Mouse (Mus musculus): Measurements from ENCODE around the gene Dbh. TPM values are rescaled to one million over a fixed set of nuclear protein-coding genes. Genes with fewer than 3 reads are reported as not detected.

Gene Dbh
- polyA plus RNA-seq, 1 experiment from 2014 or later = 5.4 TPM

- Histone ChIP-seq H3K4me2 (replicated peaks) (no peak overlapping the region), H3K4me1 (replicated peaks) (no peaks in the 10 kb centered on the region), H3K4me3 (replicated peaks) (no peak overlapping the region), H3K27me3 (replicated peaks) (no peaks in the 10 kb centered on the region), H3K36me3 (no peaks in the 10 kb centered on the region), H3K9ac (no peak overlapping the region), H3K9me3 (no peaks in the 10 kb centered on the region), H3K27ac (no peak overlapping the region)
- WGBS = 80% methylated on average over 2 of the region's 2 CpGs
- no peak for ATAC-seq
Observed at GRCm38 (mm10) chr2:27174242-27174641, 9.2 kb downstream of the Dbh start.

- WGBS = 73% methylated on average over 10 of the region's 10 CpGs
- no peak for ATAC-seq
- H3K4me1 ChIP-seq (replicated peaks) = no peaks in the 10 kb centered on the region
Observed at GRCm38 (mm10) chr2:27175696-27176267, 10.7 kb downstream of the Dbh start.

GRCm38 (mm10) chr2:27179101-27179500 lies 14.1 kb downstream of the Dbh start:
- WGBS = 63% methylated on average over 8 of the region's 8 CpGs
- ATAC-seq = no peak
- no peaks in the 10 kb centered on the region for H3K27me3 ChIP-seq (replicated peaks)
- H3K27ac ChIP-seq = no peak overlapping the region
- 0 out of 2 replicates have a peak, but pooled peaks cover 5% of the 10 kb centered on the region for H3K4me1 ChIP-seq (replicated peaks)
- no peaks in the 10 kb centered on the region for H3K36me3 ChIP-seq
- H3K4me3 ChIP-seq (replicated peaks) = no peak overlapping the region
- H3K9ac ChIP-seq = no peak overlapping the region
- no peaks in the 10 kb centered on the region for H3K9me3 ChIP-seq
- H3K4me2 ChIP-seq (replicated peaks) = no peak overlapping the region

More at GRCm38 (mm10) chr2:27175696-27176267, 10.7 kb downstream of the Dbh start:
- Histone ChIP-seq H3K4me2 (replicated peaks) (no peak overlapping the region), H3K4me3 (replicated peaks) (no peak overlapping the region), H3K27me3 (replicated peaks) (no peaks in the 10 kb centered on the region), H3K27ac (no peak overlapping the region), H3K9me3 (no peaks in the 10 kb centered on the region), H3K9ac (no peak overlapping the region), H3K36me3 (no peaks in the 10 kb centered on the region)

- Histone ChIP-seq H3K9ac (no peak overlapping the region), H3K27me3 (replicated peaks) (no peaks in the 10 kb centered on the region), H3K4me3 (replicated peaks) (no peak overlapping the region), H3K9me3 (no peaks in the 10 kb centered on the region), H3K27ac (no peak overlapping the region), H3K4me2 (replicated peaks) (no peak overlapping the region), H3K36me3 (no peaks in the 10 kb centered on the region), H3K4me1 (replicated peaks) (0 out of 2 replicates have a peak, but pooled peaks cover 5% of the 10 kb centered on the region)
- ATAC-seq = no peak
- WGBS = 62% methylated on average over 4 of the region's 4 CpGs
Observed at GRCm38 (mm10) chr2:27181907-27182306, 16.9 kb downstream of the Dbh start.

- Histone ChIP-seq H3K4me2 (replicated peaks) (no peak overlapping the region), H3K9me3 (no peaks in the 10 kb centered on the region)
- 37% methylated on average over 12 of the region's 12 CpGs for WGBS
Observed at GRCm38 (mm10) chr2:27183734-27184133, 18.7 kb downstream of the Dbh start.

GRCm38 (mm10) chr2:27187531-27187930 lies 22.5 kb downstream of the Dbh start:
- Histone ChIP-seq H3K27ac (no peak overlapping the region), H3K9ac (no peak overlapping the region), H3K36me3 (no peaks in the 10 kb centered on the region), H3K27me3 (replicated peaks) (no peaks in the 10 kb centered on the region), H3K4me1 (replicated peaks) (0 out of 2 replicates have a peak, but pooled peaks cover 5% of the 10 kb centered on the region), H3K9me3 (no peaks in the 10 kb centered on the region), H3K4me2 (replicated peaks) (no peak overlapping the region), H3K4me3 (replicated peaks) (no peak overlapping the region)
- no peak for ATAC-seq
- WGBS = 81% methylated on average over 6 of the region's 6 CpGs

More at GRCm38 (mm10) chr2:27183734-27184133, 18.7 kb downstream of the Dbh start:
- Histone ChIP-seq H3K36me3 (no peaks in the 10 kb centered on the region), H3K4me3 (replicated peaks) (no peak overlapping the region), H3K27ac (0 out of 2 replicates have a peak overlapping the region, but pooled peaks have one; percentile 17), H3K9ac (0 out of 2 replicates have a peak overlapping the region, but pooled peaks have one; percentile 8), H3K4me1 (replicated peaks) (0 out of 2 replicates have a peak, but pooled peaks cover 5% of the 10 kb centered on the region), H3K27me3 (replicated peaks) (no peaks in the 10 kb centered on the region)
- peak; percentile 75 for ATAC-seq

- Histone ChIP-seq H3K36me3 (no peaks in the 10 kb centered on the region), H3K9me3 (no peaks in the 10 kb centered on the region), H3K9ac (no peak overlapping the region), H3K4me2 (replicated peaks) (no peak overlapping the region), H3K4me1 (replicated peaks) (no peaks in the 10 kb centered on the region), H3K27ac (no peak overlapping the region), H3K4me3 (replicated peaks) (no peak overlapping the region), H3K27me3 (replicated peaks) (no peaks in the 10 kb centered on the region)
- ATAC-seq = no peak
- WGBS = 48% methylated on average over 4 of the region's 4 CpGs
Observed at GRCm38 (mm10) chr2:27189994-27190393, 25.0 kb downstream of the Dbh start.

- WGBS = 49% methylated on average over 5 of the region's 5 CpGs
- no peak overlapping the region for H3K4me2 ChIP-seq (replicated peaks)
- H3K27ac ChIP-seq = no peak overlapping the region
- H3K36me3 ChIP-seq = no peaks in the 10 kb centered on the region
- H3K9ac ChIP-seq = no peak overlapping the region
- no peaks in the 10 kb centered on the region for H3K27me3 ChIP-seq (replicated peaks)
- H3K4me3 ChIP-seq (replicated peaks) = no peak overlapping the region
- no peaks in the 10 kb centered on the region for H3K9me3 ChIP-seq
- peaks cover 2% of the 10 kb centered on the region; the same call in 1 of the 2 replicates for H3K4me1 ChIP-seq (replicated peaks)
- no peak for ATAC-seq
Observed at GRCm38 (mm10) chr2:27198551-27199246, 33.7 kb downstream of the Dbh start.

GRCm38 (mm10) chr2:27200586-27200985 lies 35.6 kb downstream of the Dbh start:
- no peaks in the 10 kb centered on the region for H3K36me3 ChIP-seq
- 79% methylated on average over 1 of the region's 1 CpGs for WGBS
- H3K27me3 ChIP-seq (replicated peaks) = no peaks in the 10 kb centered on the region
- no peak overlapping the region for H3K27ac ChIP-seq
- H3K9ac ChIP-seq = no peak overlapping the region
- ATAC-seq = no peak
- peaks cover 2% of the 10 kb centered on the region; the same call in 1 of the 2 replicates for H3K4me1 ChIP-seq (replicated peaks)
- H3K4me2 ChIP-seq (replicated peaks) = no peak overlapping the region
- H3K4me3 ChIP-seq (replicated peaks) = no peak overlapping the region
- no peaks in the 10 kb centered on the region for H3K9me3 ChIP-seq

- H3K4me3 ChIP-seq (replicated peaks) = no peak overlapping the region
- no peak overlapping the region for H3K27ac ChIP-seq
- H3K4me2 ChIP-seq (replicated peaks) = no peak overlapping the region
- H3K9me3 ChIP-seq = no peaks in the 10 kb centered on the region
- no peak; the same call in 1 of the 2 replicates for ATAC-seq
- WGBS = 77% methylated on average over 10 of the region's 10 CpGs
- no peaks in the 10 kb centered on the region for H3K27me3 ChIP-seq (replicated peaks)
- no peaks in the 10 kb centered on the region for H3K36me3 ChIP-seq
- H3K9ac ChIP-seq = no peak overlapping the region
- peaks cover 13% of the 10 kb centered on the region for H3K4me1 ChIP-seq (replicated peaks)
Observed at GRCm38 (mm10) chr2:27205666-27206065, 40.6 kb downstream of the Dbh start.

- H3K4me3 ChIP-seq (replicated peaks) = no peak overlapping the region
- 63% methylated on average over 15 of the region's 15 CpGs for WGBS
- H3K9ac ChIP-seq = no peak overlapping the region
- H3K4me1 ChIP-seq (replicated peaks) = peaks cover 13% of the 10 kb centered on the region
- no peaks in the 10 kb centered on the region for H3K27me3 ChIP-seq (replicated peaks)
- 0 out of 2 replicates have a peak overlapping the region, but pooled peaks have one; percentile 11 for H3K27ac ChIP-seq
- H3K4me2 ChIP-seq (replicated peaks) = no peak overlapping the region
- H3K9me3 ChIP-seq = no peaks in the 10 kb centered on the region
- H3K36me3 ChIP-seq = no peaks in the 10 kb centered on the region
- no peak for ATAC-seq
Observed at GRCm38 (mm10) chr2:27206128-27206797, 41.2 kb downstream of the Dbh start.

- H3K9ac ChIP-seq = no peak overlapping the region
- no peaks in the 10 kb centered on the region for H3K36me3 ChIP-seq
- H3K27ac ChIP-seq = no peak overlapping the region
- no peaks in the 10 kb centered on the region for H3K27me3 ChIP-seq (replicated peaks)
- H3K9me3 ChIP-seq = no peaks in the 10 kb centered on the region
- ATAC-seq = no peak
- H3K4me1 ChIP-seq (replicated peaks) = peaks cover 13% of the 10 kb centered on the region
- 95% methylated on average over 5 of the region's 5 CpGs for WGBS
- no peak overlapping the region for H3K4me3 ChIP-seq (replicated peaks)
- H3K4me2 ChIP-seq (replicated peaks) = no peak overlapping the region
Observed at GRCm38 (mm10) chr2:27207126-27207525, 42.1 kb downstream of the Dbh start.
